Mouse (Mus musculus): Measurements from ENCODE around the gene Sppl3. TPM values are rescaled to one million over a fixed set of nuclear protein-coding genes. Genes with fewer than 3 reads are reported as not detected.

Gene Sppl3
- total RNA-seq, 2 experiments from 2014 or later = 104 to 106 TPM

GRCm38 (mm10) chr5:115139124-115139523 is 128.2 kb downstream of the Sppl3 start:
- intact Hi-C loops (cut with DNase I) = no loop called here
- DNase-seq (ENCODE audit: low spot score in 2 of 2) = no peak

- DNase-seq (ENCODE audit: low spot score in 2 of 2) = no peak
- intact Hi-C loops (cut with DNase I) = no loop called here
Measured at GRCm38 (mm10) chr5:115140726-115141125, 129.8 kb downstream of the Sppl3 start.

- no peak for DNase-seq (ENCODE audit: low spot score in 2 of 2)
- intact Hi-C loops (cut with DNase I) = no loop called here
Measured at GRCm38 (mm10) chr5:115142166-115142697, 131.3 kb downstream of the Sppl3 start.

- peak; percentile 46 to 64 for DNase-seq (ENCODE audit: low spot score in 2 of 2)
- intact Hi-C loops (cut with DNase I) = no loop called here
Measured at GRCm38 (mm10) chr5:115143552-115143951, 132.6 kb downstream of the Sppl3 start.

GRCm38 (mm10) chr5:115144471-115144870 is 133.5 kb downstream of the Sppl3 start:
- no peak for DNase-seq (ENCODE audit: low spot score in 2 of 2)
- intact Hi-C loops (cut with DNase I) = no loop called here

- DNase-seq (ENCODE audit: low spot score in 2 of 2) = no peak
- intact Hi-C loops (cut with DNase I) = no loop called here
Measured at GRCm38 (mm10) chr5:115145253-115145968, 134.5 kb downstream of the Sppl3 start.

- intact Hi-C loops (cut with DNase I) = no loop called here
- DNase-seq (ENCODE audit: low spot score in 2 of 2) = no peak
Measured at GRCm38 (mm10) chr5:115145976-115146746, 135.2 kb downstream of the Sppl3 start.

- intact Hi-C loops (cut with DNase I) = no loop called here
- DNase-seq (ENCODE audit: low spot score in 2 of 2) = no peak
Measured at GRCm38 (mm10) chr5:115146747-115147130, 135.8 kb downstream of the Sppl3 start.

GRCm38 (mm10) chr5:115147388-115147787 is 136.5 kb downstream of the Sppl3 start:
- no peak for DNase-seq (ENCODE audit: low spot score in 2 of 2)
- intact Hi-C loops (cut with DNase I) = no loop called here

GRCm38 (mm10) chr5:115148378-115148777 is 137.4 kb downstream of the Sppl3 start:
- no peak for DNase-seq (ENCODE audit: low spot score in 2 of 2)
- intact Hi-C loops (cut with DNase I) = no loop called here

Other genes starting within 250 kb of the Sppl3 start
- 10 to 100 TPM; 33.6 to 34.8 TPM for gene Ankrd13a, start 236.5 kb upstream of the Sppl3 start, total RNA-seq (2021)
- 10 to 100 TPM; 41.4 to 47.8 TPM for gene Git2, start 235.6 kb upstream of the Sppl3 start, total RNA-seq (2021)
- 100 to 1,000 TPM; 170 to 179 TPM for gene 1500011B03Rik, start 187.7 kb upstream of the Sppl3 start, total RNA-seq (2021)
- not detected for gene 4930519G04Rik, start 157.5 kb upstream of the Sppl3 start, total RNA-seq (2021)
- 1 to 10 TPM; 1.0 to 1.5 TPM for gene Gm9936, start 152.5 kb upstream of the Sppl3 start, total RNA-seq (2021)
- gene Oasl2, start 114.2 kb upstream of the Sppl3 start, total RNA-seq (2021) = 1 to 10 TPM in 1 of 2 experiments, under 1 TPM in 1; 0.57 to 1.8 TPM
- not detected for gene Oasl1, start 87.9 kb upstream of the Sppl3 start, total RNA-seq (2021)
- 100 to 1,000 TPM; 210 to 248 TPM for gene 2210016L21Rik, start 69.0 kb upstream of the Sppl3 start, total RNA-seq (2021)
- not detected for gene Hnf1a, start 40.0 kb upstream of the Sppl3 start, total RNA-seq (2021)
- not detected for gene Gm10401, start 87.2 kb downstream of the Sppl3 start, total RNA-seq (2021)
- 1 to 10 TPM; 5.9 to 6.8 TPM for gene Acads, start 108.2 kb downstream of the Sppl3 start, total RNA-seq (2021)
- gene Unc119b, start 123.8 kb downstream of the Sppl3 start, total RNA-seq (2021) = 10 to 100 TPM; 23.4 to 28.1 TPM
- gene Mlec, start 147.0 kb downstream of the Sppl3 start, total RNA-seq (2021) = 10 to 100 TPM; 67.9 to 77.9 TPM
- gene Cabp1, start 183.2 kb downstream of the Sppl3 start, total RNA-seq (2021) = 100 to 1,000 TPM; 179 to 209 TPM
- gene Pop5, start 224.7 kb downstream of the Sppl3 start, total RNA-seq (2021) = 10 to 100 TPM; 59.5 to 75.8 TPM

All from left cerebral cortex, postnatal 14 days (tissue).